Mouse (Mus musculus) lung, embryonic 15.5 days (tissue): Measurements from ENCODE around the gene Sco2. TPM values are rescaled to one million over a fixed set of nuclear protein-coding genes. Genes with fewer than 3 reads are reported as not detected.

Experiments used
- polyA plus RNA-seq: library from polyadenylated mRNA; unstranded; fragments of >200 nt; fragmentation: Nextera tagmentation; extraction: Ambion mirVana; gene quantifications from 2 replicates; pipeline ENCODE4 v1.2.1, GENCODE M21; 2015

Gene Sco2
- polyA plus RNA-seq, 1 experiment from 2014 or later: 5.9 TPM

Other genes with a start within 250 kb of the Sco2 start
- gene Hdac10, start 245.1 kb downstream of the Sco2 start, polyA plus RNA-seq: 21.7 and 24.3 TPM in 2 replicates
- 12.5 and 13.4 TPM in 2 replicates for gene Mapk12, start 233.1 kb downstream of the Sco2 start, polyA plus RNA-seq
- gene Mapk11, start 224.2 kb downstream of the Sco2 start, polyA plus RNA-seq: 10.0 and 12.6 TPM in 2 replicates
- gene Plxnb2, start 193.1 kb downstream of the Sco2 start, polyA plus RNA-seq: 123 and 128 TPM in 2 replicates
- gene Dennd6b, start 177.3 kb downstream of the Sco2 start, polyA plus RNA-seq: 11.0 and 11.8 TPM in 2 replicates
- gene Ppp6r2, start 162.3 kb downstream of the Sco2 start, polyA plus RNA-seq: 24.5 and 28.5 TPM in 2 replicates
- 50.3 and 53.7 TPM in 2 replicates for gene Sbf1, start 58.5 kb downstream of the Sco2 start, polyA plus RNA-seq
- gene Adm2, start 51.1 kb downstream of the Sco2 start, polyA plus RNA-seq: 0.45 and 0.69 TPM in 2 replicates
- gene Miox, start 39.4 kb downstream of the Sco2 start, polyA plus RNA-seq: not detected in 2 replicates
- gene Lmf2, start 18.2 kb downstream of the Sco2 start, polyA plus RNA-seq: 70.7 and 74.4 TPM in 2 replicates
- 160 and 168 TPM in 2 replicates for gene Ncaph2, start 18.1 kb downstream of the Sco2 start, polyA plus RNA-seq
- 1.1 and 1.7 TPM in 2 replicates for gene Tymp, start 3.2 kb upstream of the Sco2 start, polyA plus RNA-seq
- gene Odf3b, start 5.4 kb upstream of the Sco2 start, polyA plus RNA-seq: 3.0 and 4.1 TPM in 2 replicates
- gene Klhdc7b, start 11.1 kb upstream of the Sco2 start, polyA plus RNA-seq: not detected in 2 replicates
- not detected in 2 replicates for gene Syce3, start 36.7 kb upstream of the Sco2 start, polyA plus RNA-seq
- 4.2 and 5.1 TPM in 2 replicates for gene Cpt1b, start 52.0 kb upstream of the Sco2 start, polyA plus RNA-seq
- 2.3 and 2.4 TPM in 2 replicates for gene C730034F03Rik, start 55.7 kb upstream of the Sco2 start, polyA plus RNA-seq
- 0.40 TPM in 1 of 2 replicates, not detected in the other for gene Gm44502, start 55.9 kb upstream of the Sco2 start, polyA plus RNA-seq
- gene Chkb, start 56.1 kb upstream of the Sco2 start, polyA plus RNA-seq: 51.3 and 57.9 TPM in 2 replicates
- gene Mapk8ip2, start 80.1 kb upstream of the Sco2 start, polyA plus RNA-seq: 0.65 and 0.97 TPM in 2 replicates
- 21.5 and 22.7 TPM in 2 replicates for gene Arsa, start 103.6 kb upstream of the Sco2 start, polyA plus RNA-seq
- gene Shank3, start 125.8 kb upstream of the Sco2 start, polyA plus RNA-seq: 2.5 and 2.8 TPM in 2 replicates
- 0.10 and 0.20 TPM in 2 replicates for gene Acr, start 194.5 kb upstream of the Sco2 start, polyA plus RNA-seq
- gene Rabl2, start 218.1 kb upstream of the Sco2 start, polyA plus RNA-seq: 45.9 and 46.2 TPM in 2 replicates